8 mouse cellular contexts compared by ENCODE assay signal in genomic region chr17:28350466-28351352, GRCm38 (mm10). TPM values are rescaled to one million over a fixed set of nuclear protein-coding genes. Genes with fewer than 3 reads are reported as not detected.
DNase-seq lines count a peak whose midpoint lies in the region; ATAC-seq and TF ChIP-seq lines count a peak whose summit lies in the region.

Gene Tead3 (minus strand): TSS chr17:28350817.

- intact Hi-C loops in heart, postnatal 36 days (cut with DNase I) = no loop called here

- WGBS in forebrain, embryonic 13.5 days = under 1% methylated on average over 46 of the region's 73 CpGs
- under 1% methylated on average over 61 of the region's 73 CpGs for WGBS in limb, embryonic 10.5 days
- WGBS in midbrain, embryonic 11.5 days = under 1% methylated on average over 51 of the region's 73 CpGs

- H3K4me3 ChIP-seq in C2C12 (ENCODE audit: insufficient read depth, poor library complexity, severe bottlenecking) = peak within 1 kb of the TSS; percentile 61
- H3K4me3 ChIP-seq in forebrain, embryonic 13.5 days = peak within 1 kb of the TSS; percentile 66
- peak within 1 kb of the TSS; percentile 86 for H3K4me3 ChIP-seq in limb, embryonic 10.5 days
- H3K4me3 ChIP-seq in midbrain, embryonic 11.5 days (ENCODE audit: low read depth, low read length) = peak within 1 kb of the TSS; percentile 70

- peak within 1 kb of the TSS; percentile 79 for H3K9ac ChIP-seq in forebrain, embryonic 13.5 days
- peak within 1 kb of the TSS; percentile 79 for H3K9ac ChIP-seq in midbrain, embryonic 11.5 days (ENCODE audit: low read length)

- peaks cover 38% of the 10 kb centered on the region for H3K4me1 ChIP-seq in forebrain, embryonic 13.5 days
- H3K4me1 ChIP-seq in limb, embryonic 10.5 days = peaks cover 65% of the 10 kb centered on the region
- peaks cover 23% of the 10 kb centered on the region for H3K4me1 ChIP-seq in midbrain, embryonic 11.5 days (ENCODE audit: control insufficient read depth, insufficient read depth, low read length)

- ATAC-seq in forebrain, embryonic 13.5 days = peak; percentile 86
- ATAC-seq in midbrain, embryonic 11.5 days (ENCODE audit: low FRiP score) = peak; percentile 85

- H3K27me3 ChIP-seq in C2C12 (ENCODE audit: control insufficient read depth, insufficient read depth, insufficient read length) = no peaks in the 10 kb centered on the region
- H3K27me3 ChIP-seq in forebrain, embryonic 13.5 days = peaks cover 24% of the 10 kb centered on the region
- H3K27me3 ChIP-seq in limb, embryonic 10.5 days (ENCODE audit: low read depth, poor library complexity, severe bottlenecking) = peaks cover 17% of the 10 kb centered on the region
- H3K27me3 ChIP-seq in midbrain, embryonic 11.5 days (ENCODE audit: control insufficient read depth, insufficient read depth, low read length) = peaks cover 14% of the 10 kb centered on the region
- no peaks in the 10 kb centered on the region; the same call in 1 of the 2 replicates for H3K27me3 ChIP-seq in splenic B cell, adult 2 months (ENCODE audit: control insufficient read depth, insufficient read depth, low read length, poor library complexity, severe bottlenecking)

- H3K9me3 ChIP-seq in forebrain, embryonic 13.5 days (replicated peaks) = no peaks in the 10 kb centered on the region
- H3K9me3 ChIP-seq in limb, embryonic 10.5 days (replicated peaks) = no peaks in the 10 kb centered on the region
- H3K9me3 ChIP-seq in midbrain, embryonic 11.5 days (ENCODE audit: control insufficient read depth, low read length) = no peaks in the 10 kb centered on the region

- peaks cover 29% of the 10 kb centered on the region for H3K79me3 ChIP-seq in C2C12 (ENCODE audit: low read depth)

- no peak for TF ChIP-seq CTCF in C2C12 (IDR thresholded peaks at IDR 0.05; ENCODE audit: control insufficient read depth, insufficient read depth, insufficient read length)

- DNase-seq in ZHBTc4 (ENCODE audit: low read depth, low spot score) = peak; percentile 77
- peak; percentile 73 to 83 for DNase-seq in heart, postnatal 36 days
- peak; percentile 93 for DNase-seq in limb, embryonic 10.5 days (ENCODE audit: low spot score)
- DNase-seq in midbrain, embryonic 11.5 days (ENCODE audit: low spot score, missing footprints) = peak; percentile 98
- DNase-seq in splenic B cell, adult 2 months (ENCODE audit: low read depth, low spot score) = peak; percentile 55
- DNase-seq in frontal cortex, adult 2 months (ENCODE audit: extremely low spot score in 1 of 2, low spot score in 1 of 2) = no peak

- peaks cover 46% of the 10 kb centered on the region for H3K79me2 ChIP-seq in C2C12 (ENCODE audit: control insufficient read depth, insufficient read depth)

- 0 out of 2 replicates have a peak within 1 kb of the TSS, but pooled peaks have one; percentile 20 for H3K27ac ChIP-seq in forebrain, embryonic 13.5 days
- peak within 1 kb of the TSS; percentile 96 for H3K27ac ChIP-seq in limb, embryonic 10.5 days
- no peak within 1 kb of the TSS; the same call in 1 of the 2 replicates for H3K27ac ChIP-seq in midbrain, embryonic 11.5 days (ENCODE audit: low read depth, low read length)

- H3K36me3 ChIP-seq in C2C12 (ENCODE audit: control insufficient read depth, insufficient read depth) = no peaks in the 10 kb centered on the region
- no peaks in the 10 kb centered on the region for H3K36me3 ChIP-seq in forebrain, embryonic 13.5 days (ENCODE audit: poor library complexity, severe bottlenecking)
- H3K36me3 ChIP-seq in limb, embryonic 10.5 days = no peaks in the 10 kb centered on the region
- no peaks in the 10 kb centered on the region for H3K36me3 ChIP-seq in midbrain, embryonic 11.5 days (ENCODE audit: control insufficient read depth, insufficient read depth, low read length)
- no peaks in the 10 kb centered on the region for H3K36me3 ChIP-seq in splenic B cell, adult 2 months (ENCODE audit: control insufficient read depth, insufficient read depth, low read length, poor library complexity, severe bottlenecking)

- peak within 1 kb of the TSS; percentile 92 for H3K4me2 ChIP-seq in forebrain, embryonic 13.5 days
- peak within 1 kb of the TSS; percentile 91 for H3K4me2 ChIP-seq in midbrain, embryonic 11.5 days

- H3ac ChIP-seq in C2C12 (ENCODE audit: control insufficient read depth, insufficient read length, low read depth) = peak within 1 kb of the TSS; percentile 72

TF ChIP-seq in C2C12, 6 proteins besides CTCF, POLR2A, EP300 and RAD21:
- no peak for TF ChIP-seq USF1 (IDR thresholded peaks at IDR 0.05; ENCODE audit: low read depth)
- TF ChIP-seq FOSL1 (IDR thresholded peaks at IDR 0.05; ENCODE audit: insufficient read depth, low read length, poor library complexity, severe bottlenecking) = no peak
- no peak for TF ChIP-seq MYOG (IDR thresholded peaks at IDR 0.05; ENCODE audit: control insufficient read depth, extremely low read depth, insufficient read length)
- TF ChIP-seq MAX (IDR thresholded peaks at IDR 0.05) = no peak
- TF ChIP-seq CEBPB (IDR thresholded peaks at IDR 0.05; ENCODE audit: low read depth) = no peak
- no peak for TF ChIP-seq MYOD1 (IDR thresholded peaks at IDR 0.05; ENCODE audit: control insufficient read depth, insufficient read length, low read depth)

RNA-seq across cellular contexts. Expression of gene Tead3, which starts in this region (rescaled TPM):
- polyA plus RNA-seq in C2C12 (2012; fragmentation: generic; extraction: Trizol) = 21.5 TPM
- polyA plus RNA-seq in forebrain, embryonic 13.5 days (2015; fragmentation: Nextera tagmentation; extraction: Ambion mirVana) = 2.4 and 2.8 TPM in 2 replicates
- total RNA-seq in heart, postnatal 36 days (2021) = 10 to 100 TPM; 12.9 to 16.6 TPM
- 5.2 and 9.8 TPM in 2 replicates for polyA plus RNA-seq in limb, embryonic 10.5 days (2016; fragmentation: Nextera tagmentation; extraction: Ambion mirVana)
- polyA plus RNA-seq in midbrain, embryonic 11.5 days (2014; fragmentation: Nextera tagmentation; extraction: Ambion mirVana) = 3.5 and 3.7 TPM in 2 replicates
- 2.5 and 2.9 TPM in 2 replicates for polyA plus RNA-seq in frontal cortex, adult 2 months (2012; rRNA removed)

Comparison
In these comparisons a context has a peak if more than half of its experiments do, and no peak if none do; other contexts are left out.
1. DNase-seq: peak in ZHBTc4 (single experiment), heart, postnatal 36 days (2 of 2), limb, embryonic 10.5 days (single experiment), midbrain, embryonic 11.5 days (single experiment) and splenic B cell, adult 2 months (single experiment); none in frontal cortex, adult 2 months (0 of 2).
2. Peak in every context shown above with its lines, with median percentiles within 50 percentile points of each other: H3K4me3 ChIP-seq.